Mouse (Mus musculus) stomach, postnatal 0 days (tissue): ENCODE measurements at regions not wholly inside any gene's neighbourhood (a gene's known extent, or its start where the extent isn't known, plus 50 kb on each side); places are given as distances from the start of the nearest gene placed in this dataset.

Experiments used
- ATAC-seq: fragments of 200-750 bp; cut with Nextera tagmentation; 2 replicates; pipeline ENCODE4 v1.8.0; 2017; ENCODE audit not compliant: low FRiP score, low TSS enrichment
- DNase-seq: peaks from one replicate; pipeline ENCODE4 v3.0.0-alpha.2; 2016; ENCODE audit warnings: low spot score
- H3K27ac ChIP-seq: fragments of 300-500 bp; sonication (generic); replicated peaks from 2 replicates; pipeline ENCODE4 v1.5.1; 2014; ENCODE audit warnings: mild to moderate bottlenecking, control low read depth
- H3K27me3 ChIP-seq: fragments of 300-500 bp; sonication (generic); 2 replicates; pipeline ENCODE4 v1.6.1; 2014; ENCODE audit warnings: low read length; ENCODE audit not compliant: control insufficient read depth, insufficient read depth
- H3K36me3 ChIP-seq: fragments of 300-500 bp; sonication (generic); 2 replicates; pipeline ENCODE4 v1.6.1; 2014; ENCODE audit warnings: low read length, mixed read lengths; ENCODE audit not compliant: control insufficient read depth, insufficient read depth
- H3K4me1 ChIP-seq: fragments of 300-500 bp; sonication (generic); replicated peaks from 2 replicates; pipeline ENCODE4 v1.6.1; 2014; ENCODE audit warnings: antibody characterized with exemption; ENCODE audit not compliant: control insufficient read depth, insufficient read depth
- H3K4me2 ChIP-seq: fragments of 300-500 bp; sonication (generic); replicated peaks from 2 replicates; pipeline ENCODE4 v1.6.1; 2014; ENCODE audit warnings: low read depth, mild to moderate bottlenecking, control low read depth, moderate library complexity
- H3K4me3 ChIP-seq: fragments of 300-500 bp; sonication (generic); 2 replicates; pipeline ENCODE4 v1.5.1; 2014; ENCODE audit warnings: low read depth, low read length, control low read depth
- H3K9ac ChIP-seq: fragments of 300-500 bp; sonication (generic); 2 replicates; pipeline ENCODE4 v1.6.1; 2014; ENCODE audit warnings: mild to moderate bottlenecking, low read length, control low read depth, mixed read lengths
- H3K9me3 ChIP-seq: fragments of 300-500 bp; sonication (generic); 2 replicates; pipeline ENCODE4 v1.6.1; 2016; ENCODE audit warnings: low read length; ENCODE audit not compliant: control insufficient read depth
- CTCF ChIP-seq: IDR thresholded peaks from 2 replicates; pipeline ENCODE4 v1.5.1; 2016; ENCODE audit warnings: antibody characterized with exemption, low read depth, mild to moderate bottlenecking, moderate library complexity
- EP300 ChIP-seq: optimal IDR thresholded peaks from 2 replicates; pipeline ENCODE3; 2016; ENCODE audit warnings: antibody characterized with exemption
- WGBS: fragments of 180-500 bp; shearing (Covaris S2); extraction: QIAGEN DNeasy Blood & Tissue Kit; methylation state at CpG from one replicate; pipeline ENCODE4 v1.1.7; 2014; 5-methylcytosine and 5-hydroxymethylcytosine counted together

DNA sequence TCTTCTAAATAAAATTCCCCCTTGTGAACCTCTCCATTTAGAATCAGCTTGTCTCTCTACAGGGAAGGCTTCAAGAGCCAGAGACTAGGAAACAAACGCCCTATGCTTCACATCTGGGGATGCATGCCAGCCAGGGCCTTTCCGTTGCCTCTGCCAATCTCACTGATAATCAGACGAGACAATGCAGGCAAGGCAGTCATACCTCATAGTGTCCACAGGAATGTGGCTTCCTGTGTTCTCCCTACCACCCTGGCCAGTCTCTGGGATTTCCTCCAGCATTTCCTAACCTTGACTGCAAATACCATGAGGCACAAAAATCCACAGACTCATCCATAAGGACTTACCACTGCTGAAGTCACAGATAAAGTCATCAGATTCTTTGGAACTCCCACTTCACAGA is 110.4 kb upstream of the Pcgf5 start:
- Histone ChIP-seq H3K9ac (no peak overlapping the region), H3K9me3 (no peaks in the 10 kb centered on the region), H3K27ac (no peak overlapping the region), H3K36me3 (no peaks in the 10 kb centered on the region), H3K27me3 (no peaks in the 10 kb centered on the region), H3K4me1 (no peaks in the 10 kb centered on the region), H3K4me3 (no peak overlapping the region), H3K4me2 (no peak overlapping the region)
- ATAC-seq (no peak), DNase-seq (no peak)
- TF ChIP-seq EP300, result no peak
- TF ChIP-seq CTCF, result no peak
- WGBS, result 53% methylated on average over 3 of the region's 3 CpGs

DNA sequence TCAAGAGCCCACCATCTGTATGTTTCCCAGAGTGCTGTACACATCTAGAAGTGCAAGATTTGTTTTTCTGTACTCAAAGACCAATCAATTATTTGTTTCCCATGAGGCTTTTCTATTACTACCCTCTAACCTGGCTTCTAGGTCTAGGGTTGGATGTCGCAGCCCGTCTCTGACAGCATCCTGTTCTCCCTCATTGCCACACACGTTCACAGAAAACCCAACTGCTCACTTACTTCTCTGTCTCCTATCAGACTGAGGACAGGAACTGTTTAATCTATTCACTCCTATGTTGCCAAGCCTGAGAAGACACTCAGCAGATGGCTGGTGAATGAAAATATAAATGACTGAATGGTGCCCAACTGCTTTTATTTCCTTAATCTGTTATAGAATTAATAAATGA is 109.6 kb upstream of the Pcgf5 start:
- WGBS, result 79% methylated on average over 3 of the region's 3 CpGs
- Histone ChIP-seq H3K9me3 (no peaks in the 10 kb centered on the region), H3K36me3 (no peaks in the 10 kb centered on the region), H3K4me3 (no peak overlapping the region), H3K4me2 (no peak overlapping the region), H3K9ac (no peak overlapping the region), H3K4me1 (no peaks in the 10 kb centered on the region), H3K27me3 (no peaks in the 10 kb centered on the region), H3K27ac (no peak overlapping the region)
- TF ChIP-seq EP300, result no peak
- no peak for TF ChIP-seq CTCF
- ATAC-seq (no peak), DNase-seq (no peak)

DNA sequence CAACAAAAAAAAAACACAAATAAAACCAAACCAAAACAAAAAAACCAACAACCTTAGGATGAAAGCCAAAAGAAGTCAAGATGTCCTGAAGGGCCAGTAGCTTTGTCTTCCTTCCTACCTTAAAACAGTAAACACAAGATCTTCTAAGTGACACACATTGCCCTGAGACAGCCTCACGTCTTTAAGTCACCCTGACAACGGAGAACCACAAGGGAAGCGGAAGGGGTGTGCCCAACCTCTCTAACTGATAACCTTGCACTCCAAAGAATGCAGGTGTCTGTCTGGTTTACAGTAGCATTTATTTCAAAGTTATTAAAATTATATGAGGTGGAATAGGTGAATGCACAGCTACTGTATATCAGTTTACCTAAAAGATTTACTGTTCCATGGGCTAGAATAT is 105.7 kb upstream of the Pcgf5 start:
- Histone ChIP-seq H3K4me1 (no peaks in the 10 kb centered on the region), H3K27me3 (no peaks in the 10 kb centered on the region), H3K9me3 (no peaks in the 10 kb centered on the region), H3K27ac (no peak overlapping the region), H3K36me3 (no peaks in the 10 kb centered on the region), H3K4me3 (no peak overlapping the region), H3K9ac (no peak overlapping the region), H3K4me2 (no peak overlapping the region)
- ATAC-seq, result no peak
- TF ChIP-seq EP300, result no peak
- TF ChIP-seq CTCF, result no peak
- 74% methylated on average over 3 of the region's 3 CpGs for WGBS
- no peak for DNase-seq

DNA sequence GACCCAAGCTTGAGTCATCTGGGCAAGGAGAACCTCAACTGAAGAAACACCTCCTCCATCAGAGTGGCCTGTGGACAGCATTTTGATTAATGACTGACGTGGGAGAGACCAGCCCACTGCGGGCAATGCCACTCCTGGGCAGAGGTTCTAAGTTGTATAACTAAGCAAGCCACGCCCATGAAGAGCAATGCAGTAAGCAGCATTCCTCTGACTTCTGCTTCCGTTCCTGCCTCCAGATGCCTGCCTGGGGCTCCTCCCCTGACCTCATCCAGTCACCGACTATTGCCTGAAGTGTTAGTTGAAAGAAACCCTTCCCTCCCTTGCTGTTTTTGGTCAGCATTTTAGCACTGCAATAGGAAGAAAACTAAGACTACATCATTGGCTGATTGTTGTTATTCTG is 105.2 kb upstream of the Pcgf5 start:
- Histone ChIP-seq H3K27me3 (no peaks in the 10 kb centered on the region), H3K9me3 (no peaks in the 10 kb centered on the region), H3K36me3 (no peaks in the 10 kb centered on the region), H3K9ac (no peak overlapping the region), H3K4me2 (no peak overlapping the region), H3K27ac (no peak overlapping the region), H3K4me3 (no peak overlapping the region), H3K4me1 (no peaks in the 10 kb centered on the region)
- TF ChIP-seq EP300, result no peak
- no peak for TF ChIP-seq CTCF
- no peak for DNase-seq
- 61% methylated on average over 5 of the region's 5 CpGs for WGBS
- no peak for ATAC-seq

DNA sequence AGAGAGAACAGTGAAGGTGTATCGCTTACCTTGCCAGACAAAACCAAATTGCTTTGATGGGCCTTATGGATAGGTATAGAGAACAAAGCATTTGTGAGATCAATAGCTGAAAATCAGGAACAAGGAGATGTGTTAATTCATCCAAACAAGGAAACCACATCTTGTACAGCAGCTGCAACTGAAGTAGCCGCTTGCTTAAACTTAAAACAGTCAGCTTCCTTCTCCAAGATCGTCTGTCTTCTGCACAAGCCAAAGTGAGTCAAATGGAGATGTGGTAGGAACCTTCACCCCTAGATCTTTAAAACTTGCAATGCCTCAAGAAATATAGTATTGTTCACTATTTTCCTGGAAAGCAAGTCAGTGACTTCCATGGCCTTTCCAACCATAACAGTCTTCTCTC is 95.6 kb upstream of the Pcgf5 start:
- no peaks in the 10 kb centered on the region for H3K27me3 ChIP-seq
- ATAC-seq (no peak), DNase-seq (no peak)
- H3K4me3 ChIP-seq, result no peak overlapping the region
- no peaks in the 10 kb centered on the region for H3K4me1 ChIP-seq
- H3K36me3 ChIP-seq, result no peaks in the 10 kb centered on the region
- 89% methylated on average over 3 of the region's 3 CpGs for WGBS
- no peaks in the 10 kb centered on the region for H3K9me3 ChIP-seq
- no peak overlapping the region for H3K9ac ChIP-seq
- no peak for TF ChIP-seq EP300
- TF ChIP-seq CTCF, result no peak
- H3K4me2 ChIP-seq, result no peak overlapping the region
- no peak overlapping the region for H3K27ac ChIP-seq

DNA sequence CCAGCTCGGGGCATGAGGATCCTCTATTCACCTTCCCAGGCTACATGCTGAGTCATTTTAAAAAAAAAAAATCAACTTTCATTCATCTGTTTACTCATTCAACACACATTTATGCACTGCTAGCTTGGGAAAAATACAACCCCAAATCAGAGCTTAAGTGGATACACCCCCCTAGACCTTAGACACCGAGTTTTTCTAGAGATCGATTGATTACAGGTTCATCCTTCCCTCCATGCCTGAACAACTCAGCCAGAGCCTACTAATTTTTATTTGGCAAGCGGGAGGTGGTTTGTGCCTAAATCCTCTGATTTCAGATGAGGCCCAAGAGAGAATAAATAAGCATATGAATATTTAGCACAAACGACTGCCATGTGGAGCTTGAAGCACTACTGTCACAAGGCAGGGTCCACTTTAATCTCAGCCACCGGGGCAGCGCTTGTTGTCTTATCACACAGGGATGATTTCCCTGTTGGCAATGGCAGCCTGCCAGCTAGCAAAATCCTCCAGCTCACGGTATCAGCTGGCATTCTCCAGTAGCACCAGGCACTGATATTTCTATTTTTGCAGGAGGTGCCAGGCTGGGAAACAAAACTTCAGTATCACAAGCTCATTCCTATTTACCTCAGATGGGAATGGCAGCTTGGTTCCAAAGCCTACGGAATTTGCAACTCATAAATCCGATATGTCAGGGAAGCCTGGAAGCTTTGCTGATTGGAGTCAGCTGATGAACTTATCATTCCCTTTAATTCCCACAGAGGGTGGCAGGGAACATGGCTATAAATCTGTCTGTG is 90.2 kb upstream of the Pcgf5 start:
- Histone ChIP-seq H3K36me3 (no peaks in the 10 kb centered on the region), H3K4me1 (no peaks in the 10 kb centered on the region), H3K9ac (no peak overlapping the region), H3K9me3 (no peaks in the 10 kb centered on the region), H3K27ac (no peak overlapping the region), H3K4me2 (no peak overlapping the region), H3K27me3 (no peaks in the 10 kb centered on the region), H3K4me3 (no peak overlapping the region)
- ATAC-seq (no peak), DNase-seq (peak; percentile 17)
- 52% methylated on average over 10 of the region's 10 CpGs for WGBS
- no peak for TF ChIP-seq CTCF
